Mouse (Mus musculus) activated CD4-positive, CD25-positive, alpha-beta regulatory T cell, adult 4 months (primary cell): ENCODE data around the gene Odf4. TPM values are rescaled to one million over a fixed set of nuclear protein-coding genes. Genes with fewer than 3 reads are reported as not detected.
"Not testable (repeated sequence)": the region's sequence is repeated elsewhere in the genome, so short reads cannot be mapped to it uniquely, and the experiment has no call there.

Experiments used
- ATAC-seq: one replicate; pipeline ENCODE4 v1.8.0; 2017
- polyA plus RNA-seq, 2 experiments: library from polyadenylated mRNA; unstranded; fragments of 100-300 nt; shearing (Covaris generic); gene quantifications; one replicate each; pipeline ENCODE4 v1.2.1; 2017

The Odf4 gene
- polyA plus RNA-seq, 2 experiments from 2014 or later: not detected

- no peak for ATAC-seq
These were observed 19.1 kb upstream of the Odf4 start for GRCm38 (mm10) chr11:68946001-68946400.

- ATAC-seq: no peak
These were observed 18.4 kb upstream of the Odf4 start for GRCm38 (mm10) chr11:68945245-68945644.

GRCm38 (mm10) chr11:68942731-68943130 is 15.8 kb upstream of the Odf4 start:
- no peak for ATAC-seq

- ATAC-seq: no peak
These were observed 13.6 kb upstream of the Odf4 start for GRCm38 (mm10) chr11:68940516-68940915.

GRCm38 (mm10) chr11:68939451-68940304 is 12.8 kb upstream of the Odf4 start:
- ATAC-seq: peak; percentile 100

GRCm38 (mm10) chr11:68936951-68937350 is 10.1 kb upstream of the Odf4 start:
- not testable (repeated sequence) for ATAC-seq

- ATAC-seq: no peak
These were observed 7.1 kb upstream of the Odf4 start for GRCm38 (mm10) chr11:68933885-68934507.

GRCm38 (mm10) chr11:68929947-68930346 is 3.1 kb upstream of the Odf4 start:
- ATAC-seq: no peak

GRCm38 (mm10) chr11:68924749-68925148 is 2.1 kb downstream of the Odf4 start:
- ATAC-seq: no peak

GRCm38 (mm10) chr11:68923191-68923590 is 3.7 kb downstream of the Odf4 start:
- ATAC-seq: no peak

- no peak for ATAC-seq
These were observed 12.3 kb downstream of the Odf4 start for GRCm38 (mm10) chr11:68914566-68914965.

GRCm38 (mm10) chr11:68911531-68912177 is 15.2 kb downstream of the Odf4 start:
- no peak for ATAC-seq

- no peak for ATAC-seq
These were observed 17.9 kb downstream of the Odf4 start for GRCm38 (mm10) chr11:68908846-68909503.

GRCm38 (mm10) chr11:68907251-68907650 is 19.6 kb downstream of the Odf4 start:
- no peak for ATAC-seq

- no peak for ATAC-seq
These were observed 20.5 kb downstream of the Odf4 start for GRCm38 (mm10) chr11:68906461-68906790.

GRCm38 (mm10) chr11:68905665-68906460 is 21.0 kb downstream of the Odf4 start:
- ATAC-seq: no peak

GRCm38 (mm10) chr11:68905138-68905531 is 21.7 kb downstream of the Odf4 start:
- no peak for ATAC-seq

- no peak for ATAC-seq
These were observed 22.3 kb downstream of the Odf4 start for GRCm38 (mm10) chr11:68904375-68905137.

- no peak for ATAC-seq
These were observed 23.1 kb downstream of the Odf4 start for GRCm38 (mm10) chr11:68903775-68904174.

- ATAC-seq: no peak
These were observed 24.1 kb downstream of the Odf4 start for GRCm38 (mm10) chr11:68902823-68903222.

- ATAC-seq: no peak
These were observed 24.5 kb downstream of the Odf4 start for GRCm38 (mm10) chr11:68902367-68902766.

GRCm38 (mm10) chr11:68902047-68902364 is 24.9 kb downstream of the Odf4 start:
- ATAC-seq: no peak
